Mouse (Mus musculus) E14TG2a.4 (cell line): ENCODE results near the gene Tpbgl.

ENCODE experiments used
- H3K27me3 ChIP-seq: 2 replicates; pipeline ENCODE4 v1.6.1; 2014; ENCODE audit warnings: low read length, control low read depth; ENCODE audit not compliant: insufficient read depth
- H3K36me3 ChIP-seq: 2 replicates; pipeline ENCODE4 v1.6.1; 2014; ENCODE audit warnings: low read length, control low read depth; ENCODE audit not compliant: insufficient read depth
- H3K4me1 ChIP-seq: replicated peaks from 2 replicates; pipeline ENCODE4 v1.6.1; 2014; ENCODE audit warnings: low read depth, low read length, control low read depth
- H3K4me3 ChIP-seq: replicated peaks from 2 replicates; pipeline ENCODE4 v1.5.1; 2014; ENCODE audit warnings: mild to moderate bottlenecking, low read length
- H3K9me3 ChIP-seq: 2 replicates; pipeline ENCODE4 v1.6.1; 2014; ENCODE audit warnings: low read length, control low read depth
- CTCF ChIP-seq: conservative IDR thresholded peaks from 2 replicates; pipeline ENCODE4 v1.5.1; 2014; ENCODE audit warnings: low read length
- NANOG ChIP-seq: IDR thresholded peaks from 2 replicates; pipeline ENCODE4 v1.6.1; 2014; ENCODE audit warnings: borderline replicate concordance, low read length, mixed read lengths
- POU5F1 ChIP-seq: IDR thresholded peaks from 2 replicates; pipeline ENCODE4 v1.6.1; 2014; ENCODE audit warnings: low read length, borderline replicate concordance

Gene Tpbgl

GRCm38 (mm10) chr7:99665731-99666452 is 39.0 kb upstream of the Tpbgl start:
- H3K36me3 ChIP-seq = no peaks in the 10 kb centered on the region
- H3K27me3 ChIP-seq = peaks cover 42% of the 10 kb centered on the region
- TF ChIP-seq POU5F1 (no peak), NANOG (no peak), CTCF (no peak)
- no peaks in the 10 kb centered on the region for H3K9me3 ChIP-seq
- no peak overlapping the region for H3K4me3 ChIP-seq
- peaks cover 6% of the 10 kb centered on the region; the same call in 1 of the 2 replicates for H3K4me1 ChIP-seq

- TF ChIP-seq POU5F1 = no peak
- no peak for TF ChIP-seq NANOG
- no peak for TF ChIP-seq CTCF
- Histone ChIP-seq H3K36me3 (no peaks in the 10 kb centered on the region), H3K4me3 (no peak overlapping the region), H3K27me3 (peaks cover 42% of the 10 kb centered on the region), H3K4me1 (peaks cover 6% of the 10 kb centered on the region; the same call in 1 of the 2 replicates), H3K9me3 (no peaks in the 10 kb centered on the region)
Observed at GRCm38 (mm10) chr7:99664571-99665485, 37.9 kb upstream of the Tpbgl start.

DNA sequence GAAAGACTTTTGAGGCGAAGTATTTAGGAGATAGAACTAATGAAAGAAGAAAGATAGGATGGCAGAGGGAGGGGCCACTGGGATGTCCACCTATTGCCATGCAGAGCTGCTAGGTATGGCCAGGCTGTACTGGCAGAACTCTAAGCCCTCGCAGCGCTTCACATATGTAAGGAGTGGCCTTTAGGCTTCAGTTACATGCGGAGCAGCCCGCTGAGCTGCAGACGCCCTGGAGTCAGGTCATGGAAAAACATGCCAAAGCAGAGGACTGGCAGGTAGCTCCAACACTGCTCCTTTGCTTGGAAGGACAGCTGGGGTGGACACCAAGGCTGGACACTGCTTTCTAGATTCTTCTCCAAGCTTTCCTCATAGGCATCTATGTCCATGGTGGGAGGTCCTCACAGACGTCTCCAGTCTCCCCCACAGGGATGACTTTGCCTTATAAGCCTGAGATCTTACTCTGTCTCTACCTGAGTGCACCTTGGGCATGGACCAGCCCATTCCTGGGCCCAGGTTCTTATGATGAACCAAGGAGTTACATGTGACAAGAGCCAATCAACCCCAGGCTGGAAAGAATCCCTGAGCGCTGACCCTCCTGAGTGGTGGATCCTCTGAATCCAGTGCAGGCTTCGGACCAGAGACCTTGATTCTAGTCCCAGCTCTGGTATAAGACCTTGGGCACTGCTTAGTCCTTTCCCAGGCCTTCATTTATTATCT is 36.8 kb upstream of the Tpbgl start:
- Histone ChIP-seq H3K27me3 (peaks cover 39% of the 10 kb centered on the region), H3K4me3 (no peak overlapping the region), H3K36me3 (no peaks in the 10 kb centered on the region), H3K9me3 (no peaks in the 10 kb centered on the region), H3K4me1 (peaks cover 10% of the 10 kb centered on the region)
- TF ChIP-seq NANOG = no peak
- no peak for TF ChIP-seq POU5F1
- no peak for TF ChIP-seq CTCF

- no peaks in the 10 kb centered on the region for H3K9me3 ChIP-seq
- H3K36me3 ChIP-seq = no peaks in the 10 kb centered on the region
- H3K27me3 ChIP-seq = peaks cover 31% of the 10 kb centered on the region
- TF ChIP-seq NANOG (no peak), POU5F1 (no peak), CTCF (no peak)
- H3K4me1 ChIP-seq = peaks cover 10% of the 10 kb centered on the region
- no peak overlapping the region for H3K4me3 ChIP-seq
Observed at GRCm38 (mm10) chr7:99662311-99662710, 35.4 kb upstream of the Tpbgl start.

DNA sequence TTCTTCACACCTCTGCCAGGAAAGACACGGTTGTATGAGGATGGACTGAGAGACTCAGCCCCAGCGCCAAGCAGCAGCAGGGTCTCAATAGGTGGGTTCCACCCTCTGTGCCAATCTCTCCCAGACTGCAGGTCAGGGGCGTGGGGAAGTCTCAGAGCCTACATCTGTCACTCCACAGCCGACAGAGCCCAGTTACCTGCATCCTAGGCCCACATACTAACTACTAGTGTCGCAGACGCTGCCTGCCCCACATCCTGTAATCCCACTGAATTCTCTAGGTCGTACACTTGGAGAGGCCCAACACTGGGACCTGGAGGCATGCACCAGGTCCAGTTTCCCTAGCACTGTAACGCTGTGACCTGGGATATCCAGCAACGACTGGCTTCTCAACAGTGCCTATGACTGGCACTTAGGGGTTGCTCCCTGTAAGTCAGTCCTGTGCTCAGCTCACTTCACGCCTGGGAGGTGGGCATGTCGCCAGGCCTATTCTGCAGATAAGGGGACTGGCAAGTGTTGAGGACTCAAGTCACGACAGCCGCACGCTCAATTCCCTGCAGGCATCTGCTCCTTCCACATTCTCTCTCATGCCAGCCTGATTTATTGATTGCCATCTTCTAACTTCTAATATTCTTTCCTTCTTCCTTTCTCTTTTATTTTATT is 34.8 kb upstream of the Tpbgl start:
- H3K27me3 ChIP-seq = peaks cover 30% of the 10 kb centered on the region
- H3K9me3 ChIP-seq = no peaks in the 10 kb centered on the region
- H3K4me1 ChIP-seq = peaks cover 6% of the 10 kb centered on the region
- no peaks in the 10 kb centered on the region for H3K36me3 ChIP-seq
- H3K4me3 ChIP-seq = no peak overlapping the region
- TF ChIP-seq CTCF (no peak), POU5F1 (no peak), NANOG (no peak)

GRCm38 (mm10) chr7:99661071-99661470 is 34.2 kb upstream of the Tpbgl start:
- Histone ChIP-seq H3K4me1 (peaks cover 4% of the 10 kb centered on the region), H3K27me3 (peaks cover 30% of the 10 kb centered on the region), H3K4me3 (no peak overlapping the region), H3K9me3 (no peaks in the 10 kb centered on the region), H3K36me3 (no peaks in the 10 kb centered on the region)
- TF ChIP-seq CTCF (no peak), POU5F1 (no peak), NANOG (no peak)

DNA sequence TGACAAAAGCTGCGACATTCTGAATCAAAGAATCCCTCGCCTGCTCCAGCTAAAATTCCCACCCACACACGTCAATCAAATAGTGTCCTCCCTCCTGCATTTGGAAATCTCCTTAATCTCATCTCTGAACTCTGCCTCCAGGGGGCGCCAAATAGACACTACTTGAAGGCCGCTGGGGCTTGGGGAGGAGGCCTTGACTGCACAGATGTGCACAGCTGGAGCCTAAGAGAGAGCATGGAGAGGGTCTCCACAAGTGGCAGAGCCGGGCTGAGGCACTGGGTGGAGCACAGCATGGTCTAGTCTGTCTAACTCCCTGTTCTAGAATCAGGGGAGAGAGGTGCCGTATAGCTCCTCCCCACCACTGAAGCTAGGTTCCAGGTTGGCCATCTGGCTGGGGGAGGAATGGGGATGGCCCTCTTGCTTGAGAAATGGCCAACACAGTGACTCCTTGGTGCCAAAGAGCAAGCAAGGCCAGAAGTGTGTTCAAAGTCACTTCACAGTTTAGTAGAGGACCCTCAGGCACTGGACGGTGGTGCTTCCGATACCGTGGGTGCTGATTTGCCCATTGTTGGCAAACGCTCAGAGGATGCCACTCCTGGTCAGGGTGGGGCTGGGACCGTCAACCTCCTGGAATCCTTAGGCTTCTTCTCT is 32.6 kb upstream of the Tpbgl start:
- H3K4me1 ChIP-seq = peaks cover 4% of the 10 kb centered on the region
- H3K27me3 ChIP-seq = peaks cover 23% of the 10 kb centered on the region
- H3K4me3 ChIP-seq = no peak overlapping the region
- no peaks in the 10 kb centered on the region for H3K36me3 ChIP-seq
- H3K9me3 ChIP-seq = no peaks in the 10 kb centered on the region
- TF ChIP-seq NANOG (no peak), POU5F1 (no peak), CTCF (peak; percentile 55)
